Mouse (Mus musculus) mouse trophoblast stem cell (cell line): Measurements from ENCODE around the gene Inpp4b.

Experiments used
- in situ Hi-C, 2 experiments: fragments of 300-500 bp; cut with MseI, MboI; formaldehyde crosslinking; loops; 2 replicates in 1 of 2; 3 replicates in 1 of 2; pipeline ENCODE4 v1.15.1; 2025

Gene Inpp4b

DNA sequence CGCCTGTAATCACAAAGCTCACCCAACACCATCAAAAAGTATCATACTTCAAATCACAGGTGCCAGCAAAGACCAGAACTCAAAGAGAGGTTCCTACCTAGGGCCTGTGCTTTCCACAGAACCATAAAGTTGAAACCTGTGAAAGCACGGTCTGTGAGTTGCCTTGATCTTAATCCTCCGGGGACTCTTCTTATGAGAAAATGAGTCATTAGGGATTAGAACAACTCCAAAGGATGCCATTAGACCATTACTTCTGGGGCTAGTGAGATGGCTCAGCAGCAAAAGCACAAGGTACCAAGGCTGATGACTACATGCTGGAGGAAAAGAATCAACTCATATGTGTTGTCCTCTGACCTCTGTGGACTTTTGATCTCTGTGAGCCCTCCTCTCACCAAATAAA is 121.4 kb downstream of the Inpp4b start:
- in situ Hi-C loops: no loop called here

DNA sequence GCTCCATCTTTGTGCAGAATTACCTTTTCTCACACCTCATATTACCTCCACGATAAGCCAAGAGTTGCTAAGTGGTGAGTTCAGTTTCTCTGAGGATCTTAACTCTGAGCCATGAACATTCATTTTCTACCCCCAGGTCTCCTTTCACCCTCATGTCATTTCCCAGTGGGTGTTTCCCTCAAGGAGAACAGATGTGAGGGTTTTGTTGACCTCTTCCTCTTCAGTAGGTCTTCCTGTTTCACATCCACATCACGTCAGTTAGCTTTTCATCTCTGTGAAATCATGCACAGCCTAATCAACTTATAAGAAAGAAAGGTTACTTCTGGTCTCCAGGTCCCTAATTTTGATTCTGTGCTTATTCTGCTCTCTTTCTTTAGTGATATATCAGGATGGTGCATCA is 124.4 kb downstream of the Inpp4b start:
- in situ Hi-C loops: no loop called here

DNA sequence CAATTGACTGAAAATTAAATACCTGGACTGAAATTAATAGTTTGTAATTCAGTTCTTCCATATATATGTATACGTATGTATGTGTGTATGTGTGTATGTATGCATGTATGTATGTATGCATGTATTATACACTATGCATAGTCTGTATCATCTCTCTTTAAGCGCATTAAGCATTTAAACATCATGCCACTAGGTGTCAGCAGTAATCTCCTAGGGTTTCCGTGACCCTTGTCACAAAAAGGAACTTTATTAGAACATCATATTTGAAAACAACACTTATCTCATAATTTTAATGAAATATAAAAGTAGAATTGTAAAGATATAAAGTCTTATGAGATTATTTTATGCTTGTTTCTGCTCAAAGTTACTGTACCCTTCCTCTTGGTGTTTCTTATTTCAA is 136.3 kb downstream of the Inpp4b start:
- in situ Hi-C loops: no loop called here

DNA sequence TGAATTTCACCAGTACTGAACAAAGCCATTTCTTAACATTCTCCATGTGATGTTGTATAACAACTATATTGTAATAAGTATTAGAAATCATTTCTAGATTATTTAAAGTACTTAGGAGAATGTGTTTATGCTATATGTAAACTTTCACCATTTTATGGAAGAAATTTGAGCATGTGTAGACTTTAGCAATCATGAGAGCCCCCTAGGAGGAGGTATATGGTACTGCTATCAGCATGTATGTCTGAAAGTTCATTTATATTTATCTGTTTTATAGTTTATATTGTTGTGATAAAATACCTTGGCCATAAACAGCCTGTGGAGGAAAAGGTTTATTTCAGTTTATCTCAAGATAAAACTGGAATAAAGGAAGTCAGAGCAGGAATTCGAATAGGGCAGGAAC is 141.5 kb downstream of the Inpp4b start:
- in situ Hi-C loops: no loop called here

DNA sequence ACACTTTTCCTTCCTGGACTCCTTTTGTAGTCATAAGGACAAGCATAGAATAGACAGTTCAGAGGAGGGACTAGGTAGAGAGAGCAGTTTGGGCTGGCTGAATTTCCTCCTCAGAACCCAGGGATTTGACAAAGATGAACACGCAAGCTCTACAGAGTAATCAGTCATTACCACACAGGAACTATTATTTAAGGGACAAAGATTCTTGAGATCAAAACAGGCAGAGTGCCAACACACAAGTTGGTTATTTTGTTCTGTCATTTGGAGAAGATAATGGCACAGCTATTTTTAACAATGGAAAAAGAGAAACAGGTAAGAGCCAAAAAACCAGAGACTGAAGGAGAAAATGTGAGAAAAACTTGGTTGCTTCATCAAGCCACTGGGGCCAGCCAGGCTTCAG is 143.3 kb downstream of the Inpp4b start:
- in situ Hi-C loops: no loop called here

DNA sequence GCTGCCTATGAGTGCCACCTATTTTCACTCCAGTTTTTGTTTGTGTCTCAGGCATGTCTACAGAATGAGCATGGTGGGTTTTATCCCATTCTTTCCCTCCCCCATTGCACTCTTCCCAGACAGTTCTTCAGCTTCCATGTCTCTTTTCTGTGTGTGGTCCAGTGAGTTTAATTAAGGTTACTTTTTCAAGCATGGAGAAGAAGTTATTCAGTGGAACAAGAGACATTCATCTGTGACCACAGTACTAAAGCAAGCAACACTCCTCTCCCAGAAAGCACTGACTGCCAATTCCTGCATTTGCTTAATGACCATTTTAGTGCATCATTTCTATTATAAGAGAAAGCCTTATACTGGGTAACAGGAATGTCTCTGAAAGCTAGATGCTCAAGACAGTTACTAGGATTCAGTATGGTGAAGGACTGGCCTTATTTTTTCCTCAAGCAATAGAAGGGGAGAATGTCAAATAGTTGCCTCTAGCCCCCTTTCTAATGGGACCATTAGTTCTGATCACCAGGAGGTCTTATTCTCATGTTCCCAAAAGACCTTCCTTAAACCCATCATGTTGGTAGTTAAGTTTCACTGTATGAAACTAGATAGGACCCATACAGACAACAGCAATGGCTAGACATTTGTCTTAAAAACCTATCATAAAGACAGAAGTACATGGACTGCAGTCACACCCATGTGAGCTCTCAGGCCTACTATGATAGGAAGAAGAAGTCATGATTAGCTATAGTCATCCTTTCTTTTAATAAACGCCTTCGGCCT is 147.7 kb downstream of the Inpp4b start:
- in situ Hi-C loops: no loop called here

DNA sequence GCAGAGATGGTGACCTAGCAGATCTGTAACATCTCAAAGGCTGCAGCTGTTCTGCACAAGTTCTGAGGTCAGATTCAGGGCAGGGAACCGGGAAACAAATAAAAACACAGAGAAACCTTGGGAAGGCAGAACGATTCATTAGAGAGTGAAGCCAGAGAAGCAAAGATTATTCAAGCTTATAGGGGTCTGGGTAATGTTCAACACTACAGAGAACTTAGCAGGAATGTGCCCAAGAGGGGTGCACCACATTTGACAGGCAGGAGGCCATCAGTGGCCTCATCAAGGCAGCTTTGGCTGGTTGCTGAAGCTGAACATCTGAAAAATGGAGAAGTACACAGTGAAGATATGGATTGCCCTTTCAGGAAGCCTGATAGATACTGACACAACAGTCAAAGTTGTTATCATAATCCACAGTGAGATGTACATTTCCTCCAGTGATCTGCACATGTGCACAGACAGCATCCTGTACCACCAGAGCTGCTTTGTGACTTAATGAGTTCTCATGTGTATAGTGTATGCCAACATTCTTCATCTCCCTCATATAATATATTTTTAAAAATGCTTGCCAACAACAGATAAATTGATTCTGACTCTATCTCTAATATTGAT is 148.8 kb downstream of the Inpp4b start:
- in situ Hi-C loops: no loop called here

DNA sequence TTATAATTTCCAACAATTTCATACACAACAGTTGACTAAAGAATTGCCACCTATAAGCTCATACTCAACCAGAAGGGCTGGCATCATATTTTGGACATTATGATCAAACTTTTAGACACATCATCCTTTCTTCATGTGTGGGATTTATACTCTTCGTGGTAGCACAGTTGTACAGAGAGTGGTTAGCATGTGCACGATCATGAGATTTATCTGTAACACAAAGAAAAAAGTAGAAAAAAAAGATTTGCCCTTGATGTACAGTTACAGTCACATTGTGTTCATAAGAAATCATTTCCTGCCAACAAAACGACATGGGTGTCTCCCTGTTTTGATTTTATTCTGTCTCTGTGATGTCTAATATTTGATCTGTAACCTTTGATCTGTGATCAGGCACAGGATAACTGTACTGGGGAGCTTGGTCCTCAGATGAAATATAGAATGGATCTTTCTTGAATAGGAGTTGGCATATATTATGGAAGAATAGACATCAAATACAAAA is 149.4 kb downstream of the Inpp4b start:
- in situ Hi-C loops: no loop called here

DNA sequence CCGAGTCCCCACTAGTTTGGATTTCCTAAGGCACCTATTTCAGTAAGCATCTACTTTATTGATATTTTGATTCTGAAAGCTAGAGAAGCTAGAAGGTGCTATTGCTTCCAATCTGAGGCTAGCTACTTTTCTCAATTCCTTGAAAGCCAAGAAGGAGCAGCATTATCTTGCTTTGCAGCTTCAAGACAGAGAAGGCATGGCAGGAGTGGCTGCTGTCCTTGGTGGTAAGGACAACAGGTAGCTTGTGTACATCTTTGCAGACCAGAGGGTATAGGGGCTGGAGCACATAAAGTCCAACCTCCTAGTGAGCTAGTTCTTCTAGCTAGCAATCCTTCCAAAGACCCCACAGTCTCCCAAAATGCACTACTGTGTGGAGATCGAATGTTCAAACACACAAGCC is 152.5 kb downstream of the Inpp4b start:
- in situ Hi-C loops: no loop called here

DNA sequence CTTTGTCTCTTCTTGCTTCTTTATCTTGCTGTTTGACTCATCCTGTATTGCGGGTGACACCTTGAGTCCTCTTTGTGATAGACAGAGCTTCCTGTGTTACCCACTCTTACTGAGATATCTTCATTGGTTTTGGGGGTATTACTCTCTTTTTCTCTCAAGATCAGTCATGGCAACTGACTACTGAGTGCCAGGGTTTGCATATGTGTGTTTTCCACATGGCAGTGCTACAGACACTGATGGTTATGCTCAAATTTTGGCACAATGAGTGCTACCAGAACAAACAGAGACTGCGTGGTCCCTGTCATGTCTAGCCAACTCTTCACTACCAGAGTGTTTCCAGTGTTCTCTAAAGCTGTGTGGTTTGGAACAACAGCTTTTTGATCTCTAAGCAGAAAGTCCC is 155.3 kb downstream of the Inpp4b start:
- in situ Hi-C loops: no loop called here

DNA sequence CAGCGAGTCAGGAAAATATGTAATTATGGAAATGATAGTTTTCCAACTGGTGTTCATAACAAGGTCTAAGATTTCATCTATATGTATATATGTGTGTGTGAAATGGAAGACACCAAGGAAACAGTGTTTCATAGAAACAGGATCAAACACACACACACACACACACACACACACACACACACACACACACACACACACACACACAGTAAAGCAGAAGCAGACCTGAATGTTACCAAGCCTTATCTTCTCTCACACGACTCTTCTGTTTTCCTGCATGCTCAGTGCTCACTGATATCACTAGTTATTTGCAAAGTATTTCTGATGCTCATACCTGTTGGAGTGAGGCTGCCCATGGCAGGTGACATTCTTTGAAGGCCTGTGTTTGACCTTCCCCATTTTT is 159.9 kb downstream of the Inpp4b start:
- in situ Hi-C loops: no loop called here

DNA sequence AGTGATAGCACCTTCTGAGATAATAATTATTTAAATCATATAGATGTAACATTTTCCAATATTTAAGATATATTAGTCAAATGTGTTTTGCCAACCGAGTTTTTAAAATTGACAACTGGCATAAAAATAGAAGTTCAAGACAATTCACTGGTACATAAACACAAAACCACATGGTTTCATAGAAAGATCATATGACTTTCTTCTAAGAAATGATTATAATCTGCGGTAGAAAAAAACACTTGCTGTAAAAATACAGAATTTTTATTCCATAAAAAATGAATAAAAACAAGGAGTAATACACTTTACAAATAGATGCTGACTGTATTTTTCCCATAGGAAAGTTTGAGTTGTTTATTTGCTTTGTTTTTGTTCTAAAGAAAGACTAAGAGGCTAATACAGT is 160.6 kb downstream of the Inpp4b start:
- in situ Hi-C loops: no loop called here

DNA sequence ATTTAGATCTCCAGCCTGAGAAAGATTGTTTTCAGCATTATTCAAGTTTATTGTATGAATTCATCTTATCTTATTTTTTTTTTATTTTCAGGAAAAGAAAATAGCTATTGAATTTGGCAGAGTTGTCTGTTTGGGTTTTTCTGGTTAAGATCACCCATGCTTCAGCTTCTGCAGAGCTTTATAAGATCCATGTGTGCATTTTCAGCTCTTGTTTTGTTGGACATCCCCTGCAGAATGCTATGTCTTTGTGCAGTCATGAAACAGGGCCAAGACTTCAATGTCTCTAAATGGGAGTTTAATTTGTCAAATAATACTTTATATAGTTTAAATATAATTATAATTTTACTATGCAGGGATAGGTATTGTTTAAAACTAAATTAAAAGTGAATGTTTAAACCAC is 170.5 kb downstream of the Inpp4b start:
- in situ Hi-C loops: no loop called here

DNA sequence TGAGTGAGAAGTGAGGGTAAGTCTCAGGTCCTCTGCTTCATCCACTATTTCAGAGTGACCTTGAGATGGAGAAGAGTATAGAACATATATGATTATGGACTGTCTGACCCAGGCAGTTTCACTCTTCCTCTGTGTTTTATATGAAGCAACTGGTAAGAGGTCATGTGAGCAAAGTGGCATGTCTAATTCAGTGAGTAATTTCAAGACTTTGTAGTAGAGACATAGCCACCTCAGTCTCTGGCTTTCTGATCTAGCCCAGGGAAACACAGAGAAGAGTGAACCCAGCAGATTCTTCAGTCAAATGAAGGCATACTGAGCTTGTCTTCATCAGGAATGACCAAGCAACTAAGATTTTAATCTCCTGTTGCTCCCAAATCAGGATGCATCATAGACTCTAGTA is 172.1 kb downstream of the Inpp4b start:
- in situ Hi-C loops: no loop called here

DNA sequence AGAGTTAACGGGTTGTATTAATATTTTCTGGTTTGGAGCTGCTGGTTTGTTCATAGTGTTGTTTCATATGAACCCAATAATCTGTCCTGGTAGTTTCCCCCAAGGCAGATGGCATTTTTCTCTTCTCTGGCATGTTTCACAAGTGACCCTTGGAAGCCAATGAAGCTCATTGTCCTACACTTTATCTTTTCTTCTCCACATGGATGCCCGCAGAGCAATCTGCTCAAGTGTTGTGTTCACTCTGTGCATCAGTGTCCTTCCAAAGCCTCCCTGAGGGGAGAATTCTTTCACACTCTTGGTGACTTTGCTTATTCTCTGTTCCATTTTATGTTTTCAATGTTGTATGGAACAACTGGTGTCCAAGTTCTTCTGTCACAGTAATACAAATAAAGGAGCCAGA is 179.7 kb downstream of the Inpp4b start:
- in situ Hi-C loops: no loop called here

DNA sequence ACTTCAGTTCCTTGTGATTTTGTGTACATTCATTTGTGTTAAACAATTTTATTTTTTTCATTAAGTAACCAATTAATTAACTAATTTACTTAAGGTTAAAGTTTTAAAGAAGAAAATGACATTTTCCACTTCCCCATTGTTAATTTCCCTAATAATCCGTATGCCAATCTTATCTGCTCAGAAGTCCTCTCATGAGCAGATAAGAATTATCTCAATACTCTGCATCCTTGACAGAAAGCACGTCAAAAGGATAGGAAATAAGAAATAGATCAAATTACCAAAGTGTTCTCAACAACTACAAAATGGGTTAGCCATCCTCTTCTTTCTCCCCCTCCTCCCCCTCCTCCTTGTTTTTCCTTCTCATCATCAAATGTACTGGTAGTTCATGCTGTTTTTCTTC is 182.2 kb downstream of the Inpp4b start:
- in situ Hi-C loops: no loop called here

DNA sequence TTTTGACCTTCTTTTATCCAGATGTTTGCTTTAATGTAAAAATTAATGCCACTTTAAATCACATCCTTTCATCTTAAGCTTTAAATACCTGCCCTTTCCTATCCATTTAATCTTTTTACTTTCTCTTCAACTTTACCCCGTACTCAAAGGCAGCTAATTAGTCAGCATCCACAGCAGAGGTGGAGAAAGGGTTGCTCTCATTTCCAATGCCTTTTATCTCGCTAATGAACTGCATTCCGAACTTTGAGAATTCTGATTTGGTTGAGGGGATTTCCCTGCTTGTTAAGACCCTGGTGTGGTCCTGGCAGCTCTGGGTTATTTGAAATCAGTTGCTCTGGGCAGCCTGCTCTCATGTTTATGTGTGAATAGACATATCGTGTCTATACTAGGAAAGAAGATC is 185.3 kb downstream of the Inpp4b start:
- in situ Hi-C loops: no loop called here

DNA sequence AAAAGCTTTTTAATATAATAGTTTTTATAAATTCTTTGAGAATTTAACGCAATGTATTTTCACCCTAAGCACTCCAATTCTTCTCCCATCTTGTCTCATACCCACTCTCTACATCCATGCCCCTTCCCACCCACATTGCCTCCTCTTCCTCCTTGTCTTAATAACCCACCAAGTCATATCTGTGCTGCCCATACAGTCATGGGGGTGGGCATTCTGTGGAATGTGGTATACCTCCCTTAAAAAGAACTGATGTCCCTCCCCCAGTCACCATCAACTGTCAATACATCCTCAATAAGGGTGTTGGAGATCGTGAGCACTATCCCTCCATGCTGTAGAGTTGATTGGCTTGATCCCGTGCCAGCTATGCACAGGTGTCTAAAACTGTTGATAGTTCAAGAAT is 196.0 kb downstream of the Inpp4b start:
- in situ Hi-C loops: no loop called here

DNA sequence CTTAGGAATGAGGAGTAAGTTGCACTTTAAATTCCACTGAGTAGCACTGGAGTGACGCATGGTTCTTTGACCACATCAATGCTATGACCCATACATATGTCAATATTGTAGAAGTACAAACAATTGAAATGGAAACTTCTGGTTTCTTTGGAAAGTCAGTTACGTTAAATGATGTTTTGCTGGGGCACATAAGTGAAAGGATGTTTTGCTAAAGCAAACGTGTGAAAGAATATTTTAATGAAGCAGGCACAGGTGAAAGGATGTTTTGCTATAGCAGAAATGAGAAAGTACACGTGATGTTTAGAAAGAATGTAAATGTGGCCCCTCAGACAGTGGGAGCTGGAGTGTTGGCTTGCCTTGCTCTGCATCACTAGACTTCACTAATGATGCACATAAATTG is 216.2 kb downstream of the Inpp4b start:
- in situ Hi-C loops: no loop called here

DNA sequence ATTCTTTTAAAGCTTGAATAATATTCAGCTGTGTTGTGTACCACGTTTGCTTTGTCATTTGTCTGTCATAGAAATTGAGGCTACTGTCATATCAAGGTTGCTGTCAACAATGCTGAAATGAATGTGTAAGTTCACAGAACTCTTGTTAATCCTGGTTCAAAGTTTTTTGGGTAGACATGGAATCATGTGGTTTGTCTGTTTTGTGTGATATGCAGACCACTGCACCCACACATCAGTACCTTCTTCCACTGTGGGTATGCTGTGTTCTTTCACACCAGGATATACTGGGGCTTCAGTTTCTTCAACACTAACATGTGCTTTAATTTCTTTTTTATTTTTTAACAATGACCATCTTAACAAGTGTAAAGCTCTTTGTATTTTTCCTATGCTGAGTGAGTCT is 220.0 kb downstream of the Inpp4b start:
- in situ Hi-C loops: no loop called here

DNA sequence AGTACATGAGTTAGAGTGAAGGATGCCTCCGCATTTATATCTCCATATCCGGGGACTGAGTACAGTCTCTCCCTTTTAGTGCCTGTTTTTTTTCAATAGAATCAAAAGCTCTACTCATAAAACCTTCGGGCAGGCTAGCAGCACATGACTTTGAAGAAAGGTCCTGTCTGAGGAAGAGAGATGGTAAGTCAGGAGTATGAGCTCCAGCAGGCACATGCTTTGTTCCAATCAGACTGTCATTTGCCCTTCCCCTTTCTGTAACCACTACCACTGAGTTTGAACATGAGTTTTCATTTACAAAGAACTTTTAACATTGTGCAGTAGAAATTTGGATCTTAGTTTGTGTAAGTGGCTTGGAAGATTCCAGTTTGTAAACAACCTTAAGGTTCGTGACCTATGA is 223.1 kb downstream of the Inpp4b start:
- in situ Hi-C loops: no loop called here

DNA sequence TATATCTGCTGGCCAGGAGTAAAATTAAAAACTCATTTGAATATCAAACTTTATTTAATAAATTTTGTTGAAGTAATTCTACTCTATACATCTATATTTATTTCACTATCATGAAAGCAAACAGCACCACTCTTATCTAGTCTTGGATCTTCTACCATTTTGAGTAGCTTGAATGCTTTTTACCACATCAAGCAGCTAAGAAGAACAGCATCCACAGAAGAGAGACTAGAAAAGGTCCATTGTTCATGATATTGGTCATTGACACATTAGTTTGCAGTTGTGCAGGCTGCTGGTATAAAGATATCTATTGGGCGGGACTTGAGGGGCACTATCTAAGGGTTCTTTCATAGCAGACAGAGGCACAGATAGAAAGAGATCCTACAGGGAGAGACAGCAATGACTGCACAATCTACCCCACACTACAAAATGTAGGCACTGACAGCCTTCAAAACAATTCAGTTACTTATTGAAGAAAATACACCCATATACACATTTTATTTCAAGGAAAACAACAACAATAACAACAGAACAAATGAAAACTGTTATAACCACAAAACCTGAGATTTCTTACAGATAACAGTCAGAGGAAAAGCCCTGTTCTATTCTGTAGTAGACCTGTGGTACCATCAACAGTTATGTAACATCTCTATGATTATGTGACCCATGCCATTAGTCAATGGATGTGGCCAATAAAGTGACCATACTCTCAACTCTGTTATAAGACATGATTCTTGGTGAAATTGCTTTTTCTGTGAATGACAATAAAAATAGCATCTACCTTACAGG is 230.2 kb downstream of the Inpp4b start:
- in situ Hi-C loops: no loop called here
